Mouse (Mus musculus): ENCODE data around the gene Cacnb2.

- no peak for TF ChIP-seq EP300 (IDR thresholded peaks at IDR 0.05; ENCODE audit: low read depth)
- TF ChIP-seq CTCF (IDR thresholded peaks at IDR 0.05; ENCODE audit: low read depth), result no peak
These were observed 5.7 kb downstream of the Cacnb2 start for GRCm38 (mm10) chr2:14608606-14609005.
